ENCODE assay signal across 20 mouse cellular contexts in genomic region chrX:71958366-71958765, GRCm38 (mm10). TPM values are rescaled to one million over a fixed set of nuclear protein-coding genes. Genes with fewer than 3 reads are reported as not detected.
"Had no signal": no experiment of that assay in that cellular context is flagged by ENCODE, and none has a peak within 500 bp of the region (broad histone marks: within the 10 kb centered on the region; RNA-seq: fewer than 3 reads in every experiment).

No protein-coding gene starts in this region.

- H3K27ac ChIP-seq: liver, embryonic 13.5 days; liver, embryonic 15.5 days; macrophage; midbrain, embryonic 13.5 days; midbrain, embryonic 15.5 days; neural tube, embryonic 12.5 days; stomach, embryonic 15.5 days; stomach, postnatal 0 days had no signal

- H3K27me3 ChIP-seq: midbrain, embryonic 13.5 days; midbrain, embryonic 15.5 days; neural tube, embryonic 12.5 days; stomach, embryonic 15.5 days had no signal

- H3K9ac ChIP-seq: liver, embryonic 13.5 days; liver, embryonic 15.5 days; liver, postnatal 0 days; midbrain, embryonic 13.5 days; midbrain, embryonic 15.5 days; neural tube, embryonic 12.5 days; stomach, embryonic 15.5 days had no signal

- H3K9me3 ChIP-seq: liver, embryonic 13.5 days; liver, embryonic 15.5 days; midbrain, embryonic 13.5 days; midbrain, embryonic 15.5 days; neural tube, embryonic 12.5 days; stomach, embryonic 15.5 days had no signal

- H3K36me3 ChIP-seq: liver, embryonic 13.5 days; liver, embryonic 15.5 days; midbrain, embryonic 13.5 days; midbrain, embryonic 15.5 days; neural tube, embryonic 12.5 days; stomach, embryonic 15.5 days had no signal

- DNase-seq: liver; liver, embryonic 13.5 days; liver, postnatal 0 days; right cerebral cortex, postnatal 14 days; thymus, adult 2 months; thymus, postnatal 25 days; thymus, postnatal 4 days had no signal

- H3K4me2 ChIP-seq: liver, embryonic 11.5 days; liver, embryonic 13.5 days; liver, embryonic 15.5 days; midbrain, embryonic 11.5 days; midbrain, embryonic 13.5 days; midbrain, embryonic 15.5 days; neural tube, embryonic 12.5 days; stomach, embryonic 15.5 days had no signal

- H3K4me1 ChIP-seq: liver, embryonic 13.5 days; liver, embryonic 15.5 days; megakaryocyte, embryonic 14.5 days; midbrain, embryonic 15.5 days; stomach, embryonic 15.5 days had no signal

- H3K4me3 ChIP-seq: liver, embryonic 13.5 days; liver, embryonic 15.5 days; megakaryocyte, embryonic 14.5 days; midbrain, embryonic 13.5 days; midbrain, embryonic 15.5 days; neural tube, embryonic 12.5 days; stomach, embryonic 15.5 days had no signal

- ATAC-seq: liver, postnatal 0 days; midbrain, embryonic 13.5 days; midbrain, embryonic 15.5 days had no signal

RNA-seq across cellular contexts. Expression of gene Prrg3, which starts 4.1 kb away (rescaled TPM):
- polyA plus RNA-seq: macrophage had no signal

RNA-seq across cellular contexts. Expression of gene Fate1, which starts 14.4 kb away (rescaled TPM):
- polyA plus RNA-seq: liver, embryonic 11.5 days; liver, embryonic 13.5 days; liver, embryonic 15.5 days; liver, postnatal 0 days; macrophage; midbrain, embryonic 11.5 days; midbrain, embryonic 13.5 days; midbrain, postnatal 0 days; neural tube, embryonic 12.5 days; spleen, adult 2 months; stomach, postnatal 0 days; testis, adult 2 months; thymus, adult 2 months had no signal

RNA-seq across cellular contexts. Expression of gene Cnga2, which starts 33.3 kb away (rescaled TPM):
- polyA plus RNA-seq: liver, embryonic 11.5 days; liver, embryonic 15.5 days; liver, postnatal 0 days; macrophage; spleen, adult 2 months had no signal

RNA-seq across cellular contexts. Expression of gene Gm1141, which starts 37.6 kb away (rescaled TPM):
- polyA plus RNA-seq: liver, embryonic 11.5 days; liver, embryonic 13.5 days; liver, embryonic 15.5 days; liver, postnatal 0 days; midbrain, embryonic 11.5 days; neural tube, embryonic 12.5 days; stomach, postnatal 0 days had no signal
